Mouse (Mus musculus): ENCODE results near the gene Troap. TPM values are rescaled to one million over a fixed set of nuclear protein-coding genes. Genes with fewer than 3 reads are reported as not detected.

Gene Troap
- total and polyA plus RNA-seq, 3 experiments: 25.8 to 70.2 TPM; not detected in 1

- peak overlapping the region; percentile 80 for H3K27ac ChIP-seq (ENCODE audit: control insufficient read depth, low read depth, low read length)
Measured at GRCm38 (mm10) chr15:99030585-99031387, 43.6 kb upstream of the Troap start.

GRCm38 (mm10) chr15:99031388-99031675 lies 43.0 kb upstream of the Troap start:
- Histone ChIP-seq H3K4me1 (ENCODE audit: control insufficient read depth in 1 of 2, insufficient read depth in 2 of 2, low read length in 2 of 2) (peaks cover 8 to 21% of the 10 kb centered on the region in 2 experiments), H3K9me3 (replicated peaks; ENCODE audit: insufficient read depth, low read length) (no peaks in the 10 kb centered on the region), H3K79me2 (ENCODE audit: control insufficient read depth, insufficient read depth, low read length, poor library complexity) (peaks cover 33% of the 10 kb centered on the region), H3K4me3 (ENCODE audit: control insufficient read depth in 1 of 2, insufficient read depth in 1 of 2, low read depth in 2 of 2, low read length in 2 of 2) (peak overlapping the region; percentile 75 to 76), H3K27me3 (ENCODE audit: control insufficient read depth in 1 of 2, insufficient read depth in 2 of 2, low read length in 2 of 2) (no peaks in the 10 kb centered on the region), H3K36me3 (ENCODE audit: control insufficient read depth in 1 of 2, insufficient read depth in 2 of 2, low read length in 2 of 2) (peaks cover 17 to 29% of the 10 kb centered on the region in 2 experiments), H3K9ac (ENCODE audit: control insufficient read depth, low read depth, low read length, poor library complexity, severe bottlenecking) (peak overlapping the region; percentile 80), H3K27ac (ENCODE audit: control insufficient read depth, low read depth, low read length) (peak overlapping the region; percentile 80)
- DNase-seq (ENCODE audit: low read depth, low spot score): peak; percentile 68
- TF ChIP-seq POLR2A (IDR thresholded peaks at IDR 0.05; ENCODE audit: control insufficient read depth in 1 of 2, insufficient read depth in 1 of 2, low read depth in 1 of 2, low read length in 2 of 2, poor library complexity in 1 of 2) (no peak), POLR2AphosphoS2 (IDR thresholded peaks at IDR 0.05; ENCODE audit: low read length) (no peak), UBTF (IDR thresholded peaks at IDR 0.05; ENCODE audit: borderline replicate concordance, insufficient read depth, low read depth, low read length) (no peak), ZC3H11A (IDR thresholded peaks at IDR 0.05; ENCODE audit: low read depth, low read length) (no peak), NELFE (IDR thresholded peaks at IDR 0.05; ENCODE audit: low read depth, low read length) (no peak), RAD21 (IDR thresholded peaks at IDR 0.05; ENCODE audit: low read depth, low read length) (no peak), MXI1 (IDR thresholded peaks at IDR 0.05; ENCODE audit: low read depth, low read length) (no peak), NRF1 (IDR thresholded peaks at IDR 0.05; ENCODE audit: insufficient read depth, low read depth, low read length, poor library complexity, severe bottlenecking) (no peak), MAX (IDR thresholded peaks at IDR 0.05; ENCODE audit: low read length) (no peak), E2F4 (IDR thresholded peaks at IDR 0.05; ENCODE audit: borderline replicate concordance, low read depth, low read length) (no peak), JUND (IDR thresholded peaks at IDR 0.05; ENCODE audit: low read depth, low read length) (no peak), TBP (IDR thresholded peaks at IDR 0.05; ENCODE audit: low read depth, low read length) (no peak), KAT2A (conservative IDR thresholded peaks at IDR 0.05; ENCODE audit: low read depth, low read length) (no peak), MYB (IDR thresholded peaks at IDR 0.05; ENCODE audit: low read depth, low read length) (no peak), MAZ (IDR thresholded peaks at IDR 0.05; ENCODE audit: low read depth, low read length) (no peak), ZMIZ1 (IDR thresholded peaks at IDR 0.05; ENCODE audit: low read depth, low read length) (no peak), USF2 (IDR thresholded peaks at IDR 0.05; ENCODE audit: borderline replicate concordance in 1 of 2, insufficient read depth in 1 of 2, low read depth in 1 of 2, low read length in 2 of 2) (no peak), SIN3A (IDR thresholded peaks at IDR 0.05; ENCODE audit: low read length) (no peak)

More at GRCm38 (mm10) chr15:99030585-99031387, 43.6 kb upstream of the Troap start:
- peak; percentile 62 for DNase-seq (ENCODE audit: low read depth, low spot score)
- H3K4me3 ChIP-seq (ENCODE audit: control insufficient read depth in 1 of 2, insufficient read depth in 1 of 2, low read depth in 2 of 2, low read length in 2 of 2): peak overlapping the region; percentile 75 to 76
- peaks cover 8 to 21% of the 10 kb centered on the region in 2 experiments for H3K4me1 ChIP-seq (ENCODE audit: control insufficient read depth in 1 of 2, insufficient read depth in 2 of 2, low read length in 2 of 2)
- peaks cover 33% of the 10 kb centered on the region for H3K79me2 ChIP-seq (ENCODE audit: control insufficient read depth, insufficient read depth, low read length, poor library complexity)
- peak overlapping the region; percentile 80 for H3K9ac ChIP-seq (ENCODE audit: control insufficient read depth, low read depth, low read length, poor library complexity, severe bottlenecking)
- TF ChIP-seq POLR2A (IDR thresholded peaks at IDR 0.05; ENCODE audit: control insufficient read depth in 1 of 2, insufficient read depth in 1 of 2, low read depth in 1 of 2, low read length in 2 of 2, poor library complexity in 1 of 2) (no peak), USF1 (IDR thresholded peaks at IDR 0.05; ENCODE audit: low read depth, low read length) (0 out of 2 replicates have a peak, but pooled peaks have one; percentile 9), GABPA (IDR thresholded peaks at IDR 0.05; ENCODE audit: low read depth, low read length) (no peak), MAFK (IDR thresholded peaks at IDR 0.05; ENCODE audit: borderline replicate concordance, low read depth, low read length) (no peak), CHD1 (IDR thresholded peaks at IDR 0.05; ENCODE audit: low read depth, low read length) (peak; percentile 98; the same call in 1 of the 2 replicates), ZNF384 (IDR thresholded peaks at IDR 0.05; ENCODE audit: low read depth, low read length) (peak; percentile 55), SIN3A (IDR thresholded peaks at IDR 0.05; ENCODE audit: low read length) (peak; percentile 29; the same call in 1 of the 2 replicates), ETS1 (IDR thresholded peaks at IDR 0.05; ENCODE audit: low read depth, low read length) (0 out of 2 replicates have a peak, but pooled peaks have one; percentile 45), ELF1 (IDR thresholded peaks at IDR 0.05; ENCODE audit: low read depth, low read length) (peak; percentile 30; the same call in 1 of the 2 replicates), SMC3 (IDR thresholded peaks at IDR 0.05; ENCODE audit: low read depth, low read length) (no peak)
- H3K36me3 ChIP-seq (ENCODE audit: control insufficient read depth in 1 of 2, insufficient read depth in 2 of 2, low read length in 2 of 2): peaks cover 14 to 29% of the 10 kb centered on the region in 2 experiments
- H3K9me3 ChIP-seq (replicated peaks; ENCODE audit: insufficient read depth, low read length): no peaks in the 10 kb centered on the region
- H3K27me3 ChIP-seq (ENCODE audit: control insufficient read depth in 1 of 2, insufficient read depth in 2 of 2, low read length in 2 of 2): no peaks in the 10 kb centered on the region

Measured in MEL (cell line).